Mouse (Mus musculus): ENCODE measurements around the gene Pde4c. TPM values are rescaled to one million over a fixed set of nuclear protein-coding genes. Genes with fewer than 3 reads are reported as not detected.

Pde4c gene
- total and polyA plus RNA-seq, 3 experiments = 2.3 to 6.5 (median 4.7) TPM

GRCm38 (mm10) chr8:70796403-70797080, 73.0 kb downstream of the Pde4c start:
- H3K9me3 ChIP-seq (replicated peaks; ENCODE audit: low read length) = no peaks in the 10 kb centered on the region
- peaks cover 13 to 28% of the 10 kb centered on the region in 2 experiments for H3K4me1 ChIP-seq (ENCODE audit: control insufficient read depth in 1 of 2, insufficient read depth in 2 of 2)
- no peak for DNase-seq (ENCODE audit: extremely low read depth)

GRCm38 (mm10) chr8:70797081-70798070, 73.9 kb downstream of the Pde4c start:
- TF ChIP-seq TCF12 (IDR thresholded peaks at IDR 0.05; ENCODE audit: low read depth, low read length) (no peak; the same call in 1 of the 2 replicates), MYC (IDR thresholded peaks at IDR 0.05; ENCODE audit: low read depth, low read length) (no peak), USF2 (conservative IDR thresholded peaks at IDR 0.05; ENCODE audit: low read depth, low read length) (no peak), ZC3H11A (IDR thresholded peaks at IDR 0.05; ENCODE audit: low read depth, low read length) (no peak), NRF1 (IDR thresholded peaks at IDR 0.05; ENCODE audit: low read depth, low read length) (peak; percentile 58; the same call in 1 of the 2 replicates), MEF2A (IDR thresholded peaks at IDR 0.05; ENCODE audit: borderline replicate concordance, low read depth, low read length) (no peak)
- DNase-seq (ENCODE audit: extremely low read depth) = peak; percentile 90
- Histone ChIP-seq H3K4me2 (ENCODE audit: insufficient read depth, low read depth, poor library complexity, severe bottlenecking) (peak overlapping the region; percentile 60), H3K36me3 (replicated peaks in 1 of 2; ENCODE audit: control insufficient read depth in 1 of 2, insufficient read depth in 1 of 2, low read length in 1 of 2) (peaks cover 0 to 1% of the 10 kb centered on the region in 2 experiments), H3K4me3 (replicated peaks in 1 of 3; ENCODE audit: low read depth in 2 of 3, low read length in 2 of 3, poor library complexity in 1 of 3) (peak overlapping the region; percentile 34 to 45 (median 40)), H3K27ac (ENCODE audit: insufficient read depth, low read depth) (no peak overlapping the region), H3K27me3 (replicated peaks) (peaks cover 41% of the 10 kb centered on the region), H3K79me2 (replicated peaks; ENCODE audit: control insufficient read depth, extremely low read depth, insufficient read depth, poor library complexity, severe bottlenecking) (no peaks in the 10 kb centered on the region), H3K9ac (ENCODE audit: insufficient read depth, low read depth) (peak overlapping the region; percentile 11; the same call in 1 of the 2 replicates), H3K9me3 (replicated peaks; ENCODE audit: low read length) (no peaks in the 10 kb centered on the region), H3K4me1 (ENCODE audit: control insufficient read depth in 1 of 2, insufficient read depth in 2 of 2) (peaks cover 13 to 28% of the 10 kb centered on the region in 2 experiments)
- dilution Hi-C loops (cut with MboI; ENCODE audit: extremely low pct_ligation_motif_present, extremely low pct_unique_long_range_greater_than_20kb, low sequenced_read_pairs) = no loop called here
- in situ Hi-C loops (cut with MboI; ENCODE audit: low pct_ligation_motif_present, low pct_unique_long_range_greater_than_20kb, low sequenced_read_pairs) = no loop called here

More at GRCm38 (mm10) chr8:70796403-70797080, 73.0 kb downstream of the Pde4c start:
- H3K27me3 ChIP-seq (replicated peaks) = peaks cover 39% of the 10 kb centered on the region
- dilution Hi-C loops (cut with MboI; ENCODE audit: extremely low pct_ligation_motif_present, extremely low pct_unique_long_range_greater_than_20kb, low sequenced_read_pairs) = no loop called here
- peak overlapping the region in 1 of 3 experiments; percentile 40 for H3K4me3 ChIP-seq (replicated peaks in 1 of 3; ENCODE audit: low read depth in 2 of 3, low read length in 2 of 3, poor library complexity in 1 of 3)
- in situ Hi-C loops (cut with MboI; ENCODE audit: low pct_ligation_motif_present, low pct_unique_long_range_greater_than_20kb, low sequenced_read_pairs) = no loop called here
- no peak overlapping the region for H3K27ac ChIP-seq (ENCODE audit: insufficient read depth, low read depth)
- H3K4me2 ChIP-seq (ENCODE audit: insufficient read depth, low read depth, poor library complexity, severe bottlenecking) = peak overlapping the region; percentile 60
- TF ChIP-seq ETS1 (conservative IDR thresholded peaks at IDR 0.05; ENCODE audit: low read depth, low read length) (no peak), NRF1 (IDR thresholded peaks at IDR 0.05; ENCODE audit: low read depth, low read length) (0 out of 2 replicates have a peak, but pooled peaks have one; percentile 17)
- H3K9ac ChIP-seq (ENCODE audit: insufficient read depth, low read depth) = no peak overlapping the region
- H3K79me2 ChIP-seq (replicated peaks; ENCODE audit: control insufficient read depth, extremely low read depth, insufficient read depth, poor library complexity, severe bottlenecking) = no peaks in the 10 kb centered on the region
- H3K36me3 ChIP-seq (replicated peaks in 1 of 2; ENCODE audit: control insufficient read depth in 1 of 2, insufficient read depth in 1 of 2, low read length in 1 of 2) = peaks cover 0 to 1% of the 10 kb centered on the region in 2 experiments

- dilution Hi-C loops (cut with MboI; ENCODE audit: extremely low pct_ligation_motif_present, extremely low pct_unique_long_range_greater_than_20kb, low sequenced_read_pairs) (no loop called here), in situ Hi-C loops (cut with MboI; ENCODE audit: low pct_ligation_motif_present, low pct_unique_long_range_greater_than_20kb, low sequenced_read_pairs) (no loop called here)
- H3K79me2 ChIP-seq (replicated peaks; ENCODE audit: control insufficient read depth, extremely low read depth, insufficient read depth, poor library complexity, severe bottlenecking) = no peaks in the 10 kb centered on the region
- H3K9ac ChIP-seq (ENCODE audit: insufficient read depth, low read depth) = no peak overlapping the region
- H3K4me2 ChIP-seq (ENCODE audit: insufficient read depth, low read depth, poor library complexity, severe bottlenecking) = no peak overlapping the region
- TF ChIP-seq SMC3 (IDR thresholded peaks at IDR 0.05; ENCODE audit: low read depth, low read length) (no peak), MAFK (IDR thresholded peaks at IDR 0.05; ENCODE audit: insufficient replicate concordance, low read length) (no peak), TCF12 (IDR thresholded peaks at IDR 0.05; ENCODE audit: low read depth, low read length) (no peak), E2F4 (IDR thresholded peaks at IDR 0.05; ENCODE audit: insufficient replicate concordance, low read depth, low read length) (no peak), RAD21 (IDR thresholded peaks at IDR 0.05; ENCODE audit: low read depth, low read length) (no peak), ZMIZ1 (IDR thresholded peaks at IDR 0.05; ENCODE audit: low read depth, low read length) (no peak), USF2 (conservative IDR thresholded peaks at IDR 0.05; ENCODE audit: low read depth, low read length) (no peak), UBTF (IDR thresholded peaks at IDR 0.05; ENCODE audit: low read depth, low read length) (no peak), CHD1 (IDR thresholded peaks at IDR 0.05; ENCODE audit: low read depth, low read length) (no peak), EP300 (IDR thresholded peaks at IDR 0.05; ENCODE audit: low read length) (no peak), MEF2A (IDR thresholded peaks at IDR 0.05; ENCODE audit: borderline replicate concordance, low read depth, low read length) (no peak), ZNF384 (IDR thresholded peaks at IDR 0.05; ENCODE audit: low read depth, low read length) (no peak), ZKSCAN1 (IDR thresholded peaks at IDR 0.05; ENCODE audit: borderline replicate concordance, low read depth, low read length) (no peak), POLR2A (IDR thresholded peaks at IDR 0.05; ENCODE audit: low read depth, low read length) (no peak), CTCF (conservative IDR thresholded peaks at IDR 0.05 in 1 of 2, IDR thresholded peaks at IDR 0.05 in 1 of 2; ENCODE audit: low read depth in 2 of 2, low read length in 2 of 2) (no peak)
- peaks cover 38% of the 10 kb centered on the region for H3K27me3 ChIP-seq (replicated peaks)
- peaks cover 6 to 25% of the 10 kb centered on the region in 2 experiments for H3K4me1 ChIP-seq (ENCODE audit: control insufficient read depth in 1 of 2, insufficient read depth in 2 of 2)
- no peak for DNase-seq (ENCODE audit: extremely low read depth)
- H3K4me3 ChIP-seq (replicated peaks in 1 of 3; ENCODE audit: low read depth in 2 of 3, low read length in 2 of 3, poor library complexity in 1 of 3) = no peak overlapping the region
- H3K36me3 ChIP-seq (replicated peaks in 1 of 2; ENCODE audit: control insufficient read depth in 1 of 2, insufficient read depth in 1 of 2, low read length in 1 of 2) = peaks cover 0 to 1% of the 10 kb centered on the region in 2 experiments
- no peak overlapping the region for H3K27ac ChIP-seq (ENCODE audit: insufficient read depth, low read depth)
- H3K9me3 ChIP-seq (replicated peaks; ENCODE audit: low read length) = no peaks in the 10 kb centered on the region
Observed at GRCm38 (mm10) chr8:70798281-70798680, 74.8 kb downstream of the Pde4c start.

Data from CH12.LX (cell line).